Mouse (Mus musculus) intestine, postnatal 0 days (tissue): ENCODE measurements around the gene Kctd2. TPM values are rescaled to one million over a fixed set of nuclear protein-coding genes. Genes with fewer than 3 reads are reported as not detected.
A peak's percentile ranks its signal among the peaks of the same experiment; 100 is the strongest.

Experiments used
- ATAC-seq: fragments of 200-750 bp; cut with Nextera tagmentation; 2 replicates; pipeline ENCODE4 v1.8.0; 2017; ENCODE audit warnings: mild to moderate bottlenecking, moderate TSS enrichment, moderate library complexity
- H3K27ac ChIP-seq: fragments of 300-500 bp; sonication (generic); 2 replicates; pipeline ENCODE4 v1.5.1; 2014; ENCODE audit warnings: mild to moderate bottlenecking, low read depth, low read length, moderate library complexity
- H3K27me3 ChIP-seq: fragments of 300-500 bp; sonication (generic); replicated peaks from 2 replicates; pipeline ENCODE4 v1.6.1; 2014; ENCODE audit warnings: low read length, mixed read lengths; ENCODE audit not compliant: control insufficient read depth, insufficient read depth
- H3K36me3 ChIP-seq: fragments of 300-500 bp; sonication (generic); 2 replicates; pipeline ENCODE4 v1.6.1; 2014; ENCODE audit warnings: mild to moderate bottlenecking, moderate library complexity; ENCODE audit not compliant: control insufficient read depth, insufficient read depth
- H3K4me1 ChIP-seq: fragments of 300-500 bp; sonication (generic); replicated peaks from 2 replicates; pipeline ENCODE4 v1.6.1; 2014; ENCODE audit warnings: antibody characterized with exemption, low read length, mixed read lengths; ENCODE audit not compliant: control insufficient read depth, insufficient read depth
- H3K4me2 ChIP-seq: fragments of 300-500 bp; sonication (generic); replicated peaks from 2 replicates; pipeline ENCODE4 v1.6.1; 2014; ENCODE audit warnings: low read depth, mild to moderate bottlenecking, moderate library complexity
- H3K4me3 ChIP-seq: fragments of 300-500 bp; sonication (generic); 2 replicates; pipeline ENCODE4 v1.5.1; 2014; ENCODE audit warnings: low read depth, low read length
- H3K9ac ChIP-seq: fragments of 300-500 bp; sonication (generic); 2 replicates; pipeline ENCODE4 v1.6.1; 2014; ENCODE audit warnings: mild to moderate bottlenecking, low read depth, low read length
- H3K9me3 ChIP-seq: fragments of 300-500 bp; sonication (generic); 2 replicates; pipeline ENCODE4 v1.6.1; 2016; ENCODE audit warnings: mixed run types; ENCODE audit not compliant: control insufficient read depth
- CTCF ChIP-seq: sonication (generic); IDR thresholded peaks from 2 replicates; pipeline ENCODE4 v1.5.1; 2016; ENCODE audit warnings: low read depth, mild to moderate bottlenecking, control low read depth, antibody characterized with exemption, moderate library complexity
- WGBS: fragments of 180-500 bp; shearing (Covaris S2); extraction: QIAGEN DNeasy Blood & Tissue Kit; methylation state at CpG from one replicate; pipeline ENCODE4 v1.1.7; 2014; 5-methylcytosine and 5-hydroxymethylcytosine counted together
- polyA plus RNA-seq: library from polyadenylated mRNA; unstranded; fragments of >200 nt; fragmentation: Nextera tagmentation; extraction: Ambion mirVana; gene quantifications from 2 replicates; pipeline ENCODE4 v1.2.1, GENCODE M21; 2015

Gene Kctd2
- polyA plus RNA-seq, 1 experiment from 2014 or later = 17.5 TPM

DNA sequence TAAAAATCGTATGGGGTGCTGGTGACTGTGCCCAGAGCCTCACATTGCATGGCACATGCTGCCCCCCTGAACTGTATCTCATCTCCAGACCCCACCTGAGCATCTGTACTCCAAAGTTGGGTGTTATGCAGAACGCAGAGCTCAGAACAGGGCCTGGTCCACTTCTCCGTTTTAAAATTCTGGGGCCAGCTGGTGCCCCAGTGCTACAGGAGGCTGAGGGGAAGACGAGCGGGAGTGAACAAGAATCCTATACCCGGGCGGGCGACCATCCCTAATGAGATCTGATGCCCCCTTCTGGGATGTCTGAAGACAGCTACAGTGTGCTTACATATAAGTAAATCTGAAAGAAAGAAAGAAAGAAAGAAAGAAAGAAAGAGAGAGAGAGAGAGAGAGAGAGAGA, 41.0 kb downstream of the Kctd2 start:
- 45% methylated on average over 8 of the region's 8 CpGs for WGBS
- no peak overlapping the region for H3K27ac ChIP-seq
- no peak for TF ChIP-seq CTCF

DNA sequence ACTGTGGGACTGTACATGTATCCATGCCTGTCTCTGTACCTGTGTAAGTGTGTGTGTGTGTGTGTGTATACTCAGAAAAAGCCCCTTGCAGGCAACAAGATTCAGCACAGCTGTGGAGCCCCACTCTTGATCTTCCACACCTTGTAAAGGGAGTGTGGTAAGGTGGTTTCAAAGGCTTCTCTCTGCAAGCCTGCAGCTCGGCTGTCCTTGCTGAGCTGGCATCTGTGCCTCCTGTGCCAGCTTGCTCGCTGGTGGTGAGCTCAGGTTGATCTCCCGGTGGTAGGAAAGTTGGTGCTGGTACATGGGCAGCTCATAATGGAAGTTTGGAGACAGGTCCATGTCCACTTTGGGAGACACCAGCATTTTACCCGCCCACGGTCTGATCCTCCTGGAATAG, 41.9 kb downstream of the Kctd2 start:
- H3K9ac ChIP-seq = no peak overlapping the region

More for the DNA sequence above, 41.0 kb downstream of the Kctd2 start:
- no peak overlapping the region for H3K4me2 ChIP-seq
- no peaks in the 10 kb centered on the region for H3K9me3 ChIP-seq
- H3K4me3 ChIP-seq = no peak overlapping the region
- no peak for ATAC-seq
- H3K4me1 ChIP-seq = peaks cover 20% of the 10 kb centered on the region; the same call in 1 of the 2 replicates
- no peaks in the 10 kb centered on the region for H3K36me3 ChIP-seq
- H3K9ac ChIP-seq = no peak overlapping the region
- no peaks in the 10 kb centered on the region for H3K27me3 ChIP-seq

GRCm38 (mm10) chr11:115462243-115462891, 42.4 kb downstream of the Kctd2 start, which contains the start of gene Slc16a5:
Slc16a5 (plus strand) TSS chr11:115462474.
- Histone ChIP-seq H3K9me3 (no peaks in the 10 kb centered on the region), H3K27me3 (no peaks in the 10 kb centered on the region), H3K4me2 (peak within 1 kb of the TSS; percentile 44), H3K36me3 (no peaks in the 10 kb centered on the region), H3K4me3 (no peak within 1 kb of the TSS), H3K4me1 (peaks cover 10% of the 10 kb centered on the region; the same call in 1 of the 2 replicates), H3K9ac (0 out of 2 replicates have a peak within 1 kb of the TSS, but pooled peaks have one; percentile 2), H3K27ac (peak within 1 kb of the TSS; percentile 50; the same call in 1 of the 2 replicates)
- peak; percentile 35 for ATAC-seq
- WGBS = 53% methylated on average over 16 of the region's 16 CpGs
- TF ChIP-seq CTCF = peak; percentile 23; the same call in 1 of the 2 replicates

More for the DNA sequence above, 41.9 kb downstream of the Kctd2 start:
- Histone ChIP-seq H3K27ac (peak overlapping the region; percentile 50; the same call in 1 of the 2 replicates), H3K4me3 (no peak overlapping the region), H3K36me3 (no peaks in the 10 kb centered on the region), H3K4me1 (peaks cover 15% of the 10 kb centered on the region; the same call in 1 of the 2 replicates), H3K4me2 (peak overlapping the region; percentile 44; the same call in 1 of the 2 replicates), H3K27me3 (no peaks in the 10 kb centered on the region), H3K9me3 (no peaks in the 10 kb centered on the region)
- no peak for TF ChIP-seq CTCF
- 37% methylated on average over 5 of the region's 5 CpGs for WGBS
- ATAC-seq = no peak

GRCm38 (mm10) chr11:115463397-115463796, 43.5 kb downstream of the Kctd2 start:
- no peaks in the 10 kb centered on the region for H3K27me3 ChIP-seq
- H3K4me3 ChIP-seq = no peak overlapping the region
- H3K4me2 ChIP-seq = peak overlapping the region; percentile 44
- no peak overlapping the region; the same call in 1 of the 2 replicates for H3K27ac ChIP-seq
- H3K36me3 ChIP-seq = no peaks in the 10 kb centered on the region
- WGBS = 32% methylated on average over 11 of the region's 11 CpGs
- peaks cover under 1% of the 10 kb centered on the region; the same call in 1 of the 2 replicates for H3K4me1 ChIP-seq
- no peak for TF ChIP-seq CTCF
- H3K9me3 ChIP-seq = no peaks in the 10 kb centered on the region
- H3K9ac ChIP-seq = no peak overlapping the region
- peak; percentile 67 for ATAC-seq

- H3K27ac ChIP-seq = no peak overlapping the region
- no peak overlapping the region for H3K4me3 ChIP-seq
- TF ChIP-seq CTCF = no peak
- no peak overlapping the region for H3K4me2 ChIP-seq
- H3K27me3 ChIP-seq = no peaks in the 10 kb centered on the region
- no peak for ATAC-seq
- H3K9me3 ChIP-seq = no peaks in the 10 kb centered on the region
- H3K4me1 ChIP-seq = no peaks in the 10 kb centered on the region; the same call in 1 of the 2 replicates
- WGBS = 89% methylated on average over 8 of the region's 8 CpGs
- no peaks in the 10 kb centered on the region for H3K36me3 ChIP-seq
- H3K9ac ChIP-seq = no peak overlapping the region
Measured at GRCm38 (mm10) chr11:115464851-115465250, 44.9 kb downstream of the Kctd2 start.

DNA sequence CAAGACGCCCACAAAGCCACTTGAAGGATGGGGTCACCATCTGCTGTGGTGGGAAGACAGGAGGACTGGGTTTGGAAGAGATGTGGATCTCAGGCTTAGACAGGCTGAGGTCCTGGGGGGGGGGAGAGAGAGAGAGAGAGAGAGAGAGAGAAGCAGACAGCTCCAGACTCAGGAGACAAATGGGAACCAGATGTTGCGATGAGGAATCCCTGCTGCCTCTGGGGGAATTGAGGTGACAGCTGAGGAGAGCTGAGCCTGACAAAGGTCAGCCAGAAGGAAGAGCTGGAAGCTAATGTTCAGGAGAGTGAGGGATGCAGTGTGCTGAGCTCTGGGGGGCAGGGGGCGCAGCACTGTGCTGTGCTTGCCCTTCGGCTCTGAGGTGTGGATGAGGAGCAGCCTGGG, 47.3 kb downstream of the Kctd2 start:
- Histone ChIP-seq H3K9ac (no peak overlapping the region), H3K36me3 (no peaks in the 10 kb centered on the region), H3K27ac (no peak overlapping the region), H3K9me3 (no peaks in the 10 kb centered on the region), H3K27me3 (no peaks in the 10 kb centered on the region), H3K4me1 (no peaks in the 10 kb centered on the region; the same call in 1 of the 2 replicates), H3K4me2 (no peak overlapping the region), H3K4me3 (no peak overlapping the region)
- WGBS = 48% methylated on average over 4 of the region's 4 CpGs
- no peak for ATAC-seq
- no peak for TF ChIP-seq CTCF
